Mouse (Mus musculus): ENCODE measurements around the gene Pappa2.

Pappa2 gene

GRCm38 (mm10) chr1:158915592-158915991, 64.7 kb downstream of the Pappa2 start:
- ATAC-seq (ENCODE audit: insufficient number of reproducible peaks, low FRiP score, low TSS enrichment), result peak; percentile 67

GRCm38 (mm10) chr1:158910661-158911060, 69.6 kb downstream of the Pappa2 start:
- no peak for ATAC-seq (ENCODE audit: insufficient number of reproducible peaks, low FRiP score, low TSS enrichment)

GRCm38 (mm10) chr1:158897339-158897738, 83.0 kb downstream of the Pappa2 start:
- no peak for ATAC-seq (ENCODE audit: insufficient number of reproducible peaks, low FRiP score, low TSS enrichment)

- ATAC-seq (ENCODE audit: insufficient number of reproducible peaks, low FRiP score, low TSS enrichment), result no peak
Observed at GRCm38 (mm10) chr1:158894441-158894840, 85.8 kb downstream of the Pappa2 start.

GRCm38 (mm10) chr1:158875487-158875886, 104.8 kb downstream of the Pappa2 start:
- ATAC-seq (ENCODE audit: insufficient number of reproducible peaks, low FRiP score, low TSS enrichment), result no peak

GRCm38 (mm10) chr1:158874552-158875077, 105.7 kb downstream of the Pappa2 start:
- no peak for ATAC-seq (ENCODE audit: insufficient number of reproducible peaks, low FRiP score, low TSS enrichment)

GRCm38 (mm10) chr1:158873631-158874030, 106.7 kb downstream of the Pappa2 start:
- no peak for ATAC-seq (ENCODE audit: insufficient number of reproducible peaks, low FRiP score, low TSS enrichment)

GRCm38 (mm10) chr1:158871401-158871800, 108.9 kb downstream of the Pappa2 start:
- no peak for ATAC-seq (ENCODE audit: insufficient number of reproducible peaks, low FRiP score, low TSS enrichment)

- no peak for ATAC-seq (ENCODE audit: insufficient number of reproducible peaks, low FRiP score, low TSS enrichment)
Observed at GRCm38 (mm10) chr1:158860190-158860589, 120.1 kb downstream of the Pappa2 start.

- no peak for ATAC-seq (ENCODE audit: insufficient number of reproducible peaks, low FRiP score, low TSS enrichment)
Observed at GRCm38 (mm10) chr1:158853936-158854882, 126.1 kb downstream of the Pappa2 start.

- ATAC-seq (ENCODE audit: insufficient number of reproducible peaks, low FRiP score, low TSS enrichment), result no peak
Observed at GRCm38 (mm10) chr1:158852836-158853567, 127.3 kb downstream of the Pappa2 start.

GRCm38 (mm10) chr1:158850459-158850858, 129.8 kb downstream of the Pappa2 start:
- ATAC-seq (ENCODE audit: insufficient number of reproducible peaks, low FRiP score, low TSS enrichment), result no peak

GRCm38 (mm10) chr1:158844604-158845003, 135.7 kb downstream of the Pappa2 start:
- no peak for ATAC-seq (ENCODE audit: insufficient number of reproducible peaks, low FRiP score, low TSS enrichment)

GRCm38 (mm10) chr1:158837151-158837550, 143.1 kb downstream of the Pappa2 start:
- ATAC-seq (ENCODE audit: insufficient number of reproducible peaks, low FRiP score, low TSS enrichment), result no peak

GRCm38 (mm10) chr1:158830152-158830551, 150.1 kb downstream of the Pappa2 start:
- no peak for ATAC-seq (ENCODE audit: insufficient number of reproducible peaks, low FRiP score, low TSS enrichment)

- no peak for ATAC-seq (ENCODE audit: insufficient number of reproducible peaks, low FRiP score, low TSS enrichment)
Observed at GRCm38 (mm10) chr1:158827931-158828330, 152.4 kb downstream of the Pappa2 start.

GRCm38 (mm10) chr1:158819676-158820075, 160.6 kb downstream of the Pappa2 start:
- no peak for ATAC-seq (ENCODE audit: insufficient number of reproducible peaks, low FRiP score, low TSS enrichment)

- no peak for ATAC-seq (ENCODE audit: insufficient number of reproducible peaks, low FRiP score, low TSS enrichment)
Observed at GRCm38 (mm10) chr1:158816479-158816878, 163.8 kb downstream of the Pappa2 start.

GRCm38 (mm10) chr1:158811887-158812286, 168.4 kb downstream of the Pappa2 start:
- no peak for ATAC-seq (ENCODE audit: insufficient number of reproducible peaks, low FRiP score, low TSS enrichment)

GRCm38 (mm10) chr1:158775486-158775885, 204.8 kb downstream of the Pappa2 start:
- ATAC-seq (ENCODE audit: insufficient number of reproducible peaks, low FRiP score, low TSS enrichment), result no peak

GRCm38 (mm10) chr1:158773102-158773501, 207.2 kb downstream of the Pappa2 start:
- ATAC-seq (ENCODE audit: insufficient number of reproducible peaks, low FRiP score, low TSS enrichment), result no peak
